Mouse (Mus musculus) bone marrow macrophage, adult 2 months (primary cell): ENCODE measurements around the gene Astn1.

Experiments
- CTCF ChIP-seq: IDR thresholded peaks from 2 replicates; pipeline ENCODE4 v1.5.1; 2012; ENCODE audit warnings: low read depth, mild to moderate bottlenecking, low read length, moderate library complexity
- POLR2A ChIP-seq: IDR thresholded peaks from 2 replicates; pipeline ENCODE4 v1.6.1; 2012; ENCODE audit warnings: mild to moderate bottlenecking, low read depth, low read length, borderline replicate concordance

GRCm38 (mm10) chr1:158512089-158512488 lies 150.0 kb downstream of the Astn1 start:
- no peak for TF ChIP-seq POLR2A
- TF ChIP-seq CTCF = no peak
